Mouse (Mus musculus): ENCODE results near the gene Ifitm2. TPM values are rescaled to one million over a fixed set of nuclear protein-coding genes. Genes with fewer than 3 reads are reported as not detected.

Ifitm2 gene
- polyA plus RNA-seq, 2 experiments from 2014 or later: 39.6 to 46.5 TPM

Other genes starting within 250 kb of the Ifitm2 start
- gene Cyp2e1, start 192.2 kb downstream of the Ifitm2 start, polyA plus RNA-seq (2017; shearing (Covaris generic)): under 1 TPM in 1 of 2 experiments, not detected in 1; 0.28 TPM
- under 1 TPM in 1 of 2 experiments, not detected in 1; 0.51 TPM for gene Syce1, start 168.1 kb downstream of the Ifitm2 start, polyA plus RNA-seq (2017; shearing (Covaris generic))
- gene Zfp941, start 133.8 kb downstream of the Ifitm2 start, polyA plus RNA-seq (2017; shearing (Covaris generic)): under 1 TPM; 0.20 to 0.46 TPM
- gene Urah, start 121.0 kb downstream of the Ifitm2 start, polyA plus RNA-seq (2017; shearing (Covaris generic)): not detected
- not detected for gene Scgb1c1, start 110.4 kb downstream of the Ifitm2 start, polyA plus RNA-seq (2017; shearing (Covaris generic))
- not detected for gene Odf3, start 108.2 kb downstream of the Ifitm2 start, polyA plus RNA-seq (2017; shearing (Covaris generic))
- not detected for gene Gm45785, start 99.7 kb downstream of the Ifitm2 start, polyA plus RNA-seq (2017; shearing (Covaris generic))
- 10 to 100 TPM; 61.4 to 67.7 TPM for gene Ric8a, start 99.0 kb downstream of the Ifitm2 start, polyA plus RNA-seq (2017; shearing (Covaris generic))
- 10 to 100 TPM; 42.8 to 60.4 TPM for gene Bet1l, start 98.4 kb downstream of the Ifitm2 start, polyA plus RNA-seq (2017; shearing (Covaris generic))
- 100 to 1,000 TPM in 1 of 2 experiments, 10 to 100 TPM in 1; 94.9 to 150 TPM for gene Psmd13, start 74.0 kb downstream of the Ifitm2 start, polyA plus RNA-seq (2017; shearing (Covaris generic))
- 10 to 100 TPM in 1 of 2 experiments, 1 to 10 TPM in 1; 9.4 to 12.6 TPM for gene Sirt3, start 73.7 kb downstream of the Ifitm2 start, polyA plus RNA-seq (2017; shearing (Covaris generic))
- not detected for gene Cox8b, start 55.5 kb downstream of the Ifitm2 start, polyA plus RNA-seq (2017; shearing (Covaris generic))
- not detected for gene Nlrp6, start 35.1 kb downstream of the Ifitm2 start, polyA plus RNA-seq (2017; shearing (Covaris generic))
- 10 to 100 TPM; 15.1 to 30.9 TPM for gene Pgghg, start 14.6 kb downstream of the Ifitm2 start, polyA plus RNA-seq (2017; shearing (Covaris generic))
- not detected for gene Ifitm5, start 5.7 kb downstream of the Ifitm2 start, polyA plus RNA-seq (2017; shearing (Covaris generic))
- gene Gm45717, start 50 bp downstream of the Ifitm2 start, polyA plus RNA-seq (2017; shearing (Covaris generic)): under 1 TPM in 1 of 2 experiments, not detected in 1; 0.82 TPM
- not detected for gene Ifitm1, start 11.2 kb upstream of the Ifitm2 start, polyA plus RNA-seq (2017; shearing (Covaris generic))
- gene Ifitm3, start 54.8 kb upstream of the Ifitm2 start, polyA plus RNA-seq (2017; shearing (Covaris generic)): 1 to 10 TPM; 2.9 to 4.4 TPM
- gene Ifitm6, start 61.9 kb upstream of the Ifitm2 start, polyA plus RNA-seq (2017; shearing (Covaris generic)): not detected
- not detected for gene Gm17387, start 73.1 kb upstream of the Ifitm2 start, polyA plus RNA-seq (2017; shearing (Covaris generic))
- gene B4galnt4, start 105.1 kb upstream of the Ifitm2 start, polyA plus RNA-seq (2017; shearing (Covaris generic)): 1 to 10 TPM; 6.6 to 7.8 TPM
- 100 to 1,000 TPM; 293 to 427 TPM for gene Pkp3, start 122.2 kb upstream of the Ifitm2 start, polyA plus RNA-seq (2017; shearing (Covaris generic))
- 100 to 1,000 TPM; 202 to 308 TPM for gene Sigirr, start 144.6 kb upstream of the Ifitm2 start, polyA plus RNA-seq (2017; shearing (Covaris generic))
- not detected for gene Ano9, start 161.8 kb upstream of the Ifitm2 start, polyA plus RNA-seq (2017; shearing (Covaris generic))
- gene Ptdss2, start 166.4 kb upstream of the Ifitm2 start, polyA plus RNA-seq (2017; shearing (Covaris generic)): 10 to 100 TPM in 1 of 2 experiments, 1 to 10 TPM in 1; 6.7 to 10.1 TPM
- gene Rnh1, start 216.9 kb upstream of the Ifitm2 start, polyA plus RNA-seq (2017; shearing (Covaris generic)): 100 to 1,000 TPM; 121 to 188 TPM
- gene Hras, start 238.0 kb upstream of the Ifitm2 start, polyA plus RNA-seq (2017; shearing (Covaris generic)): 1 to 10 TPM; 3.8 to 4.3 TPM
- gene Lrrc56, start 238.2 kb upstream of the Ifitm2 start, polyA plus RNA-seq (2017; shearing (Covaris generic)): 1 to 10 TPM; 2.2 to 4.5 TPM

Measured in CD4-positive, CD25-positive, alpha-beta regulatory T cell, adult 4 months (primary cell).